In genomic region chr10:81354738-81355477, GRCm38 (mm10) we compare ENCODE assay signal across 16 mouse cellular contexts. TPM values are rescaled to one million over a fixed set of nuclear protein-coding genes. Genes with fewer than 3 reads are reported as not detected.
DNase-seq lines count a peak whose midpoint lies in the region; ATAC-seq and TF ChIP-seq lines count a peak whose summit lies in the region.
"Had no signal": no experiment of that assay in that cellular context is flagged by ENCODE, and none has a peak within 500 bp of the region (broad histone marks: within the 10 kb centered on the region; RNA-seq: fewer than 3 reads in every experiment).

No protein-coding gene starts in this region.

- no peak overlapping the region for H3K4me2 ChIP-seq in heart, embryonic 13.5 days
- H3K4me2 ChIP-seq in heart, embryonic 11.5 days, result no peak overlapping the region
- no peak overlapping the region for H3K4me2 ChIP-seq in midbrain, embryonic 14.5 days (ENCODE audit: low read length)
- H3K4me2 ChIP-seq: heart, embryonic 12.5 days; hindbrain, embryonic 12.5 days had no signal

- no peaks in the 10 kb centered on the region for H3K36me3 ChIP-seq in heart, embryonic 13.5 days
- no peaks in the 10 kb centered on the region for H3K36me3 ChIP-seq in heart, embryonic 11.5 days (ENCODE audit: control insufficient read depth, insufficient read depth, low read length)
- no peaks in the 10 kb centered on the region for H3K36me3 ChIP-seq in midbrain, embryonic 14.5 days (ENCODE audit: control insufficient read depth, insufficient read depth, low read length)
- H3K36me3 ChIP-seq in midbrain, embryonic 10.5 days, result no peaks in the 10 kb centered on the region
- H3K36me3 ChIP-seq: hindbrain, embryonic 12.5 days had no signal

- TF ChIP-seq POLR2A in bone marrow macrophage, adult 2 months (IDR thresholded peaks at IDR 0.05; ENCODE audit: borderline replicate concordance, low read depth, low read length), result no peak

- DNase-seq in midbrain, embryonic 14.5 days, result no peak
- DNase-seq in midbrain, embryonic 10.5 days (ENCODE audit: low spot score), result no peak
- DNase-seq in spleen, adult 18-20 months, result no peak
- DNase-seq in right cerebral cortex, postnatal 36 days (ENCODE audit: low spot score in 2 of 2), result no peak
- DNase-seq: cerebellum, adult 18-20 months; gastrocnemius, postnatal 10 days; kidney, adult 11 months; kidney, postnatal 36 days; lung, adult 2 months; lung, postnatal 4 days had no signal

- H3K4me3 ChIP-seq in heart, embryonic 13.5 days, result no peak overlapping the region
- no peak overlapping the region for H3K4me3 ChIP-seq in heart, embryonic 11.5 days (ENCODE audit: low read depth, low read length)
- H3K4me3 ChIP-seq in midbrain, embryonic 14.5 days (replicated peaks; ENCODE audit: low read depth, low read length), result no peak overlapping the region
- H3K4me3 ChIP-seq in midbrain, embryonic 10.5 days, result no peak overlapping the region
- no peak overlapping the region for H3K4me3 ChIP-seq in bone marrow macrophage, adult 2 months (ENCODE audit: insufficient read depth, low read length)
- H3K4me3 ChIP-seq: heart, embryonic 12.5 days; hindbrain, embryonic 12.5 days had no signal

- 56% methylated on average over 9 of the region's 9 CpGs for WGBS in heart, embryonic 13.5 days
- WGBS in heart, embryonic 11.5 days (ENCODE audit: insufficient replicate concordance), result 55% methylated on average over 9 of the region's 9 CpGs
- 56% methylated on average over 9 of the region's 9 CpGs for WGBS in midbrain, embryonic 14.5 days
- WGBS in midbrain, embryonic 10.5 days, result 57% methylated on average over 9 of the region's 9 CpGs

- no peak overlapping the region for H3K27ac ChIP-seq in heart, embryonic 13.5 days (replicated peaks)
- H3K27ac ChIP-seq in heart, embryonic 11.5 days (ENCODE audit: low read depth, low read length), result no peak overlapping the region
- H3K27ac ChIP-seq in midbrain, embryonic 14.5 days (replicated peaks; ENCODE audit: low read depth, low read length), result no peak overlapping the region
- H3K27ac ChIP-seq in midbrain, embryonic 10.5 days (replicated peaks), result no peak overlapping the region; the same call in 1 of the 2 replicates
- H3K27ac ChIP-seq in bone marrow macrophage, adult 2 months (ENCODE audit: insufficient read depth, low read depth, low read length), result peak overlapping the region; percentile 98
- H3K27ac ChIP-seq: hindbrain, embryonic 12.5 days had no signal

- ATAC-seq in heart, embryonic 13.5 days (ENCODE audit: extremely low read depth, insufficient number of reproducible peaks, low FRiP score, low TSS enrichment), result no peak
- ATAC-seq in heart, embryonic 11.5 days (replicated peaks; ENCODE audit: insufficient number of reproducible peaks, low FRiP score, low TSS enrichment), result no peak
- ATAC-seq in midbrain, embryonic 14.5 days (ENCODE audit: low FRiP score, low TSS enrichment), result no peak
- ATAC-seq: midbrain, embryonic 16.5 days had no signal

- no peak for TF ChIP-seq CTCF in bone marrow macrophage, adult 2 months (IDR thresholded peaks at IDR 0.05; ENCODE audit: low read depth, low read length)

- no peaks in the 10 kb centered on the region for H3K9me3 ChIP-seq in heart, embryonic 13.5 days
- no peaks in the 10 kb centered on the region for H3K9me3 ChIP-seq in heart, embryonic 11.5 days (replicated peaks; ENCODE audit: control insufficient read depth, low read length)
- no peaks in the 10 kb centered on the region for H3K9me3 ChIP-seq in midbrain, embryonic 14.5 days (ENCODE audit: control insufficient read depth, low read length)
- no peaks in the 10 kb centered on the region for H3K9me3 ChIP-seq in midbrain, embryonic 10.5 days (replicated peaks)
- H3K9me3 ChIP-seq: heart, embryonic 12.5 days; hindbrain, embryonic 12.5 days had no signal

- H3K27me3 ChIP-seq in heart, embryonic 13.5 days (replicated peaks), result no peaks in the 10 kb centered on the region
- no peaks in the 10 kb centered on the region for H3K27me3 ChIP-seq in heart, embryonic 11.5 days (ENCODE audit: control insufficient read depth, insufficient read depth, low read length)
- no peaks in the 10 kb centered on the region for H3K27me3 ChIP-seq in midbrain, embryonic 14.5 days (ENCODE audit: control insufficient read depth, insufficient read depth, low read length)
- peaks cover 43% of the 10 kb centered on the region for H3K27me3 ChIP-seq in midbrain, embryonic 10.5 days (ENCODE audit: low read depth, poor library complexity, severe bottlenecking)

- H3K4me1 ChIP-seq in heart, embryonic 13.5 days, result peaks cover 42% of the 10 kb centered on the region
- peaks cover 25% of the 10 kb centered on the region for H3K4me1 ChIP-seq in heart, embryonic 11.5 days (ENCODE audit: control insufficient read depth, insufficient read depth, low read length)
- peaks cover 13% of the 10 kb centered on the region for H3K4me1 ChIP-seq in midbrain, embryonic 14.5 days (ENCODE audit: control insufficient read depth, insufficient read depth, low read length)
- H3K4me1 ChIP-seq in midbrain, embryonic 10.5 days, result peaks cover 65% of the 10 kb centered on the region
- H3K4me1 ChIP-seq in bone marrow macrophage, adult 2 months (ENCODE audit: control insufficient read depth, insufficient read depth, low read length), result peaks cover 40% of the 10 kb centered on the region

- H3K9ac ChIP-seq in heart, embryonic 13.5 days, result 0 out of 2 replicates have a peak overlapping the region, but pooled peaks have one; percentile 28
- no peak overlapping the region for H3K9ac ChIP-seq in heart, embryonic 11.5 days (ENCODE audit: low read depth, low read length)
- 0 out of 2 replicates have a peak overlapping the region, but pooled peaks have one; percentile 3 for H3K9ac ChIP-seq in midbrain, embryonic 14.5 days (replicated peaks; ENCODE audit: low read length)
- H3K9ac ChIP-seq: hindbrain, embryonic 12.5 days had no signal

RNA-seq across cellular contexts. Expression of gene Mfsd12, which starts 2.4 kb away (rescaled TPM):
- polyA plus RNA-seq in heart, embryonic 13.5 days (2015; fragmentation: Nextera tagmentation; extraction: Ambion mirVana), result 10.7 and 11.1 TPM in 2 replicates
- 4.6 and 4.7 TPM in 2 replicates for polyA plus RNA-seq in heart, embryonic 11.5 days (2014; fragmentation: Nextera tagmentation; extraction: Ambion mirVana)
- polyA plus RNA-seq in midbrain, embryonic 14.5 days (2014; fragmentation: Nextera tagmentation; extraction: Ambion mirVana), result 5.9 and 9.2 TPM in 2 replicates
- 9.3 and 10.6 TPM in 2 replicates for polyA plus RNA-seq in midbrain, embryonic 10.5 days (2016; fragmentation: Nextera tagmentation; extraction: Ambion mirVana)
- 80.9 and 86.2 TPM in 2 replicates for polyA plus RNA-seq in bone marrow macrophage, adult 2 months (2012; ENCODE audit: insufficient read depth, insufficient read length, missing spikeins)

RNA-seq across cellular contexts. Expression of gene Hmg20b, which starts 4.6 kb away (rescaled TPM):
- polyA plus RNA-seq in heart, embryonic 13.5 days (2015; fragmentation: Nextera tagmentation; extraction: Ambion mirVana), result 81.9 and 90.9 TPM in 2 replicates
- 102 and 107 TPM in 2 replicates for polyA plus RNA-seq in heart, embryonic 11.5 days (2014; fragmentation: Nextera tagmentation; extraction: Ambion mirVana)
- 30.6 and 36.5 TPM in 2 replicates for polyA plus RNA-seq in midbrain, embryonic 14.5 days (2014; fragmentation: Nextera tagmentation; extraction: Ambion mirVana)
- polyA plus RNA-seq in midbrain, embryonic 10.5 days (2016; fragmentation: Nextera tagmentation; extraction: Ambion mirVana), result 102 and 115 TPM in 2 replicates
- polyA plus RNA-seq in bone marrow macrophage, adult 2 months (2012; ENCODE audit: insufficient read depth, insufficient read length, missing spikeins), result 52.2 and 53.3 TPM in 2 replicates

RNA-seq across cellular contexts. Expression of gene 4930404N11Rik, which starts 10.7 kb away (rescaled TPM):
- polyA plus RNA-seq in heart, embryonic 13.5 days (2015; fragmentation: Nextera tagmentation; extraction: Ambion mirVana), result 0.98 and 1.1 TPM in 2 replicates
- 0.23 and 0.67 TPM in 2 replicates for polyA plus RNA-seq in heart, embryonic 11.5 days (2014; fragmentation: Nextera tagmentation; extraction: Ambion mirVana)
- polyA plus RNA-seq in midbrain, embryonic 14.5 days (2014; fragmentation: Nextera tagmentation; extraction: Ambion mirVana), result 0.32 and 0.37 TPM in 2 replicates
- 0.38 and 0.39 TPM in 2 replicates for polyA plus RNA-seq in midbrain, embryonic 10.5 days (2016; fragmentation: Nextera tagmentation; extraction: Ambion mirVana)
- not detected in 2 replicates for polyA plus RNA-seq in bone marrow macrophage, adult 2 months (2012; ENCODE audit: insufficient read depth, insufficient read length, missing spikeins)

RNA-seq across cellular contexts. Expression of gene Gipc3, which starts 11.8 kb away (rescaled TPM):
- 0.06 TPM in 1 of 2 replicates, not detected in the other for polyA plus RNA-seq in heart, embryonic 13.5 days (2015; fragmentation: Nextera tagmentation; extraction: Ambion mirVana)
- polyA plus RNA-seq in heart, embryonic 11.5 days (2014; fragmentation: Nextera tagmentation; extraction: Ambion mirVana), result not detected in 2 replicates
- not detected in 2 replicates for polyA plus RNA-seq in midbrain, embryonic 14.5 days (2014; fragmentation: Nextera tagmentation; extraction: Ambion mirVana)
- not detected in 2 replicates for polyA plus RNA-seq in midbrain, embryonic 10.5 days (2016; fragmentation: Nextera tagmentation; extraction: Ambion mirVana)
- polyA plus RNA-seq in bone marrow macrophage, adult 2 months (2012; ENCODE audit: insufficient read depth, insufficient read length, missing spikeins), result not detected in 2 replicates
- polyA plus RNA-seq: heart, embryonic 12.5 days; hindbrain, embryonic 12.5 days; midbrain, embryonic 16.5 days had no signal

RNA-seq across cellular contexts. Expression of gene Fzr1, which starts 23.4 kb away (rescaled TPM):
- 72.2 and 78.1 TPM in 2 replicates for polyA plus RNA-seq in heart, embryonic 13.5 days (2015; fragmentation: Nextera tagmentation; extraction: Ambion mirVana)
- polyA plus RNA-seq in heart, embryonic 11.5 days (2014; fragmentation: Nextera tagmentation; extraction: Ambion mirVana), result 66.1 and 70.0 TPM in 2 replicates
- polyA plus RNA-seq in midbrain, embryonic 14.5 days (2014; fragmentation: Nextera tagmentation; extraction: Ambion mirVana), result 122 and 146 TPM in 2 replicates
- 138 and 146 TPM in 2 replicates for polyA plus RNA-seq in midbrain, embryonic 10.5 days (2016; fragmentation: Nextera tagmentation; extraction: Ambion mirVana)
- polyA plus RNA-seq in bone marrow macrophage, adult 2 months (2012; ENCODE audit: insufficient read depth, insufficient read length, missing spikeins), result 32.6 and 35.0 TPM in 2 replicates
